Mouse (Mus musculus) liver, postnatal 0 days (tissue): ENCODE data around the gene Stoml2. TPM values are rescaled to one million over a fixed set of nuclear protein-coding genes. Genes with fewer than 3 reads are reported as not detected.
"Not testable (repeated sequence)": the region's sequence is repeated elsewhere in the genome, so short reads cannot be mapped to it uniquely, and the experiment has no call there.

Experiments
- ATAC-seq: fragments of 200-750 bp; cut with Nextera tagmentation; 2 replicates; pipeline ENCODE4 v1.8.0; 2017; ENCODE audit warnings: mild to moderate bottlenecking, moderate library complexity
- DNase-seq: peaks from one replicate; pipeline ENCODE4 v3.0.0-alpha.2; 2016
- H3K27ac ChIP-seq: fragments of 300-500 bp; sonication (generic); 2 replicates; pipeline ENCODE4 v1.5.1; 2014; ENCODE audit warnings: antibody characterized with exemption, moderate library complexity, mild to moderate bottlenecking, low read depth
- H3K27me3 ChIP-seq: fragments of 300-500 bp; sonication (generic); 2 replicates; pipeline ENCODE4 v1.6.1; 2014; ENCODE audit warnings: low read length, control low read depth, mixed read lengths; ENCODE audit not compliant: insufficient read depth
- H3K36me3 ChIP-seq: fragments of 300-500 bp; sonication (generic); replicated peaks from 2 replicates; pipeline ENCODE4 v1.6.1; 2014; ENCODE audit warnings: mild to moderate bottlenecking, control low read depth, low read length, moderate library complexity, mixed read lengths; ENCODE audit not compliant: insufficient read depth
- H3K4me1 ChIP-seq: fragments of 300-500 bp; sonication (generic); 2 replicates; pipeline ENCODE4 v1.6.1; 2014; ENCODE audit warnings: antibody characterized with exemption, mild to moderate bottlenecking, control low read depth; ENCODE audit not compliant: insufficient read depth
- H3K4me2 ChIP-seq: fragments of 300-500 bp; sonication (generic); 2 replicates; pipeline ENCODE4 v1.6.1; 2014; ENCODE audit warnings: low read depth, mild to moderate bottlenecking, low read length, moderate library complexity, mixed read lengths
- H3K4me3 ChIP-seq: fragments of 300-500 bp; sonication (generic); 2 replicates; pipeline ENCODE4 v1.5.1; 2014; ENCODE audit warnings: low read depth, low read length
- H3K9ac ChIP-seq: fragments of 300-500 bp; sonication (generic); replicated peaks from 2 replicates; pipeline ENCODE4 v1.6.1; 2014; ENCODE audit warnings: mild to moderate bottlenecking, moderate library complexity
- H3K9me3 ChIP-seq: fragments of 300-500 bp; sonication (generic); 2 replicates; pipeline ENCODE4 v1.6.1; 2016; ENCODE audit warnings: mild to moderate bottlenecking, control low read depth, low read length, mixed read lengths
- CTCF ChIP-seq: sonication (generic); IDR thresholded peaks from 2 replicates; pipeline ENCODE4 v1.5.1; 2016; ENCODE audit warnings: antibody characterized with exemption, low read depth
- EP300 ChIP-seq: IDR thresholded peaks from 2 replicates; pipeline ENCODE4 v1.6.1; 2016; ENCODE audit warnings: antibody characterized with exemption, low read depth, mild to moderate bottlenecking
- WGBS: fragments of 180-500 bp; shearing (Covaris S2); extraction: QIAGEN DNeasy Blood & Tissue Kit; methylation state at CpG from one replicate; pipeline ENCODE4 v1.1.7; 2014; ENCODE audit not compliant: insufficient replicate concordance; 5-methylcytosine and 5-hydroxymethylcytosine counted together
- polyA plus RNA-seq: library from polyadenylated mRNA; unstranded; fragments of >200 nt; fragmentation: Nextera tagmentation; extraction: Ambion mirVana; gene quantifications from 2 replicates; pipeline ENCODE4 v1.2.1, GENCODE M21; 2015

The Stoml2 gene
- polyA plus RNA-seq, 1 experiment from 2014 or later, result 114 TPM

DNA sequence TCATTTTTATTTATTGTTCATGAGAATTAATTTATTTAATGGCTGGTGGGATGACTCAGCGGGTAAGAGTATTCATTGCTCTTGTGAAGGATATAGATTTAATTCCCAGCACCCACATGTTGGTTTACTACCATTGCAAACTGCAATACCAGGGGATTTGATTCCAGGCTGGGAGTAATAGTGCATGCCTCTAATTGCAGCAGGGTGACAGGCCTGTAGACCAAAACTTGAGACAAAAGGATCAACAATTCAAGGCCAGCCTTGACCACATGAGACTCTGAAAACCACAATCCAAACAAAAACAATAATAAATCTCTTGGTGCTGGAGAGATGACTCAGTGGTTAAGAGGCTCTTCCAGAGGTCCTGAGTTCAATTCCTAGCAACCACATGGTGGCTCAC, 19.4 kb downstream of the Stoml2 start:
- Histone ChIP-seq H3K27me3 (no peaks in the 10 kb centered on the region), H3K9me3 (no peaks in the 10 kb centered on the region), H3K9ac (no peak overlapping the region), H3K36me3 (no peaks in the 10 kb centered on the region; the same call in 1 of the 2 replicates), H3K4me2 (no peak overlapping the region), H3K4me1 (peaks cover 6% of the 10 kb centered on the region; the same call in 1 of the 2 replicates), H3K4me3 (no peak overlapping the region), H3K27ac (no peak overlapping the region)
- no peak for DNase-seq
- TF ChIP-seq EP300 (no peak), CTCF (no peak)
- WGBS, result 76% methylated on average over 1 of the region's 1 CpGs
- ATAC-seq, result no peak

DNA sequence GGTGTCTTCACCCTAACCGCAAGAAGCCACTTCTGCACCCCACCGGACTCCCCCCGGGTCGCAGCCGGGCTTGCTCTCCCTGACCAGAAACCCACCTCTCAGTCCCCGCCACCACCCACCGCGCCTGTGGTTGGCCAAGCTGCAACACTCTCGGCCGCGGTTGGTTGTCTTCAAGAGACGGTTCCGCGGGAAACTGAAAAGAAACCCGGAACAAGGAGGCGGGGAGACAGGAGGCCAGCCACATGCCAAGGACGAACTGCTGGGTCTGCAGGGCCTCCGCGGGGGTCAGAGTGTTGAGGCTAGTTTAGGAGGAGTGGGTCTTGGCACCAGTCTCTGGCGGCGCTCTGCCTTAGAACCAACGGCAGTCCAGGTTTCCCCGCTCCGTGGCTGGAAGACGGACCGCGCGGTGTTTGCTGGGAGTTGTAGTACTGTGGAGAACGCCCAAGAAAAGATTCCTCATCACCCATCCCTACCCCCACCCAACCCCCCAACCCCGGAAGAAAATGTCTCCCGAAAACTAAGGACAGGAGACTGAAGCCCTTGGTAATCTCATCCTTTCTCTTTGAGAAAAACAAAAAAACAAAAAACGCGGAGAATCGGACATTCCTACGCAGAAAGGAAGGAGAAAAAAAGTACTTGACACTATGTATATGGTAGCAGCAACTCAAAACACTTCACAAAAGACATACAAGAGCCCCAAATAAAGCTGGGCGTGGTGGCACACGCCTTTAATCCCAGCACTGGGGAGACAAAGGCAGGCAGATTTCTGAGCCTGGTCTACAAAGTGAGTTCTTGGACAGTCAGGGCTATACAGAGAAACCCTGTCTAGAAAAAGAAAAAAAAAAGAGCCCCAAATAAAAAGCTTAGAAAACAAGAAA, 21.1 kb downstream of the Stoml2 start, which contains the start of gene Fancg:
Gene Fancg, minus strand, starts transcription at position 346 of the 878 bp plus-strand sequence.
- Histone ChIP-seq H3K4me1 (peaks cover 6% of the 10 kb centered on the region; the same call in 1 of the 2 replicates), H3K9ac (peak within 1 kb of the TSS; percentile 84), H3K4me3 (peak within 1 kb of the TSS; percentile 88), H3K27ac (peak within 1 kb of the TSS; percentile 61), H3K9me3 (no peaks in the 10 kb centered on the region), H3K36me3 (no peaks in the 10 kb centered on the region), H3K27me3 (no peaks in the 10 kb centered on the region), H3K4me2 (peak within 1 kb of the TSS; percentile 96)
- TF ChIP-seq EP300 (no peak), CTCF (no peak)
- peak; percentile 82 for DNase-seq
- WGBS, result under 1% methylated on average over 37 of the region's 37 CpGs
- peak; percentile 83 for ATAC-seq

- Histone ChIP-seq H3K4me3 (no peak overlapping the region), H3K9ac (no peak overlapping the region), H3K36me3 (no peaks in the 10 kb centered on the region; the same call in 1 of the 2 replicates), H3K4me2 (no peak overlapping the region), H3K27me3 (no peaks in the 10 kb centered on the region), H3K27ac (no peak overlapping the region), H3K4me1 (peaks cover 6% of the 10 kb centered on the region; the same call in 1 of the 2 replicates), H3K9me3 (no peaks in the 10 kb centered on the region)
- no peak for DNase-seq
- TF ChIP-seq EP300, result no peak
- peak; percentile 82 for TF ChIP-seq CTCF
- ATAC-seq, result peak; percentile 52
- 59% methylated on average over 2 of the region's 2 CpGs for WGBS
Observed at GRCm38 (mm10) chr4:43005765-43006164, 25.7 kb downstream of the Stoml2 start.

DNA sequence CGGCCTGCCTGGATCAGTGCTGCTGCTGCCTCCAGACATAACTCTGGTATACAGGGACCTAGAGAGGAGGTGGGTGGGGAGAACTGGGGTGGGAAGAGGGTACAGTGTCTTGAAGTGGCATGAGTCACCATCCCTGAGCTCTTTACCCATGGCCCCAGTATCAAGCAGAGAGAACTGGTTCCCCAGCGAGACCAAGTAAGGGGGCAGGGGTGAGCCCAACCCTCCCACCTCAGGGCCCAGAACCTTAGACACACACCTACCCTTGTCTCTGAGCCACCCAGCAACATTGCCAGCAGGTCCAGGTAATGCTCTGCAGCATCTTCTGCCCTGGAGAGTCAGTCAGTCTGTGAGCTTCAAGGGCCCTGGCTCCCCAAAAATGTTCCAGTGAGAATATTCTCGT, 26.6 kb downstream of the Stoml2 start:
- TF ChIP-seq CTCF (no peak), EP300 (no peak)
- Histone ChIP-seq H3K4me2 (no peak overlapping the region), H3K4me1 (peaks cover 6% of the 10 kb centered on the region; the same call in 1 of the 2 replicates), H3K9me3 (no peaks in the 10 kb centered on the region), H3K36me3 (no peaks in the 10 kb centered on the region; the same call in 1 of the 2 replicates), H3K9ac (no peak overlapping the region), H3K27ac (no peak overlapping the region), H3K27me3 (no peaks in the 10 kb centered on the region), H3K4me3 (no peak overlapping the region)
- ATAC-seq (no peak), DNase-seq (no peak)
- 90% methylated on average over 3 of the region's 3 CpGs for WGBS

DNA sequence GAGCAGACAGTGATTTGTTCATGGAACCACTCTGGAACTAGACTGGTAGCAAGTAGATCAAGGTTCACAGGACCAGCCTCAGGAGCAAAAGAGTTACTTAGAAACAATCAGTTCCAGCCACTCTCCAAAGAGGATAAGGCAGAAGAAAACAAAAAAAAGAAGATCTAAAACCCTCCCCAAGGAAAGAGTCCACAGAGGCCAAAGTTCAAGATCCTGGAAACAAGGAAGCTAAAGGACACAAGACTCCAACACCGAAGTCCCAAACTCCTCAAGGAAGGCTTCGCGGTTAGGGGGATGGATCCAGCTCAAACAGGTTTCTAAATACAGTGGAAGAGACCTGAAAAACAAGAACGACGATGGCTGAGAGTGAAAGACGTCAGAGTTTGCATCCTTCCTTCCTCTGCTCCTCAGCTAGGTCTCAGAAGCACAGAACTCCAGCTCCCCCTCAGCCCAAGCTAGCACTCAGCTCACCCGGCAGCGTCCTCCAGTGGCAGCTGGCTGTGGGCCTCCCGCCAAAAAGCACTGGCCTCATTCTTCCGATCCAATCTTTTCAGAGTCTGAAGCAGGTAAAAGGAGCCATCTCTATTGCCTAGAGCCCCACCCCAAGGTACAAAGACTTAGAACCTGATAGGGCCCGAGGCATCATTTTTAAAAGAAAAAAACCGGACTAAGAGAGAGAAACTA, 28.6 kb downstream of the Stoml2 start:
- H3K9me3 ChIP-seq, result no peaks in the 10 kb centered on the region
- H3K4me1 ChIP-seq, result peaks cover 12% of the 10 kb centered on the region
- no peak overlapping the region for H3K9ac ChIP-seq
- H3K27me3 ChIP-seq, result no peaks in the 10 kb centered on the region
- no peak overlapping the region for H3K4me2 ChIP-seq
- H3K27ac ChIP-seq, result no peak overlapping the region
- DNase-seq (no peak), ATAC-seq (no peak)
- no peak overlapping the region for H3K4me3 ChIP-seq
- no peak for TF ChIP-seq EP300
- TF ChIP-seq CTCF, result no peak
- WGBS, result 80% methylated on average over 12 of the region's 12 CpGs
- no peaks in the 10 kb centered on the region; the same call in 1 of the 2 replicates for H3K36me3 ChIP-seq

DNA sequence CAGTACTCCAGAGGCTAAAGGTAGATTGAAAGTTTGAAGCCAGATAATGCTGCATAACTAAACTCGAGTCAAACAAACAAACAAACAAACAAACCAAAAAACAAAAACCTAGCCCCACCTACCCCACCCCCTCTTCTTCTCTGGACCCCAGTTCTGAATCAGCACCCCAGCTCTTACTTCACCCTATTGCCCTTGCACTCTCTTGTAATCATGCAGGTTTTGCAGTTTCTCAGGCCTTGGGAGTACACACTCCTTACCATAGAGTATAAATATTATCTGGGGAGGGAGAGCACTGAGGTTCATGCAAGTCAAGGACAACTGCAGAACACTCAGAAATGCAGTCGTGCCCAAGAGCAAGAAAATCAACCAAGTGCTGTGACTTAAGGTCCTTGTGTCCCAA, 30.2 kb downstream of the Stoml2 start:
- no peaks in the 10 kb centered on the region for H3K27me3 ChIP-seq
- no peak overlapping the region for H3K27ac ChIP-seq
- no peak overlapping the region for H3K4me3 ChIP-seq
- peaks cover 4% of the 10 kb centered on the region for H3K36me3 ChIP-seq
- no peak overlapping the region for H3K4me2 ChIP-seq
- no peaks in the 10 kb centered on the region for H3K9me3 ChIP-seq
- DNase-seq (no peak), ATAC-seq (no peak)
- H3K9ac ChIP-seq, result no peak overlapping the region
- WGBS, result 85% methylated on average over 2 of the region's 2 CpGs
- TF ChIP-seq CTCF (no peak), EP300 (no peak)
- peaks cover 19% of the 10 kb centered on the region for H3K4me1 ChIP-seq

DNA sequence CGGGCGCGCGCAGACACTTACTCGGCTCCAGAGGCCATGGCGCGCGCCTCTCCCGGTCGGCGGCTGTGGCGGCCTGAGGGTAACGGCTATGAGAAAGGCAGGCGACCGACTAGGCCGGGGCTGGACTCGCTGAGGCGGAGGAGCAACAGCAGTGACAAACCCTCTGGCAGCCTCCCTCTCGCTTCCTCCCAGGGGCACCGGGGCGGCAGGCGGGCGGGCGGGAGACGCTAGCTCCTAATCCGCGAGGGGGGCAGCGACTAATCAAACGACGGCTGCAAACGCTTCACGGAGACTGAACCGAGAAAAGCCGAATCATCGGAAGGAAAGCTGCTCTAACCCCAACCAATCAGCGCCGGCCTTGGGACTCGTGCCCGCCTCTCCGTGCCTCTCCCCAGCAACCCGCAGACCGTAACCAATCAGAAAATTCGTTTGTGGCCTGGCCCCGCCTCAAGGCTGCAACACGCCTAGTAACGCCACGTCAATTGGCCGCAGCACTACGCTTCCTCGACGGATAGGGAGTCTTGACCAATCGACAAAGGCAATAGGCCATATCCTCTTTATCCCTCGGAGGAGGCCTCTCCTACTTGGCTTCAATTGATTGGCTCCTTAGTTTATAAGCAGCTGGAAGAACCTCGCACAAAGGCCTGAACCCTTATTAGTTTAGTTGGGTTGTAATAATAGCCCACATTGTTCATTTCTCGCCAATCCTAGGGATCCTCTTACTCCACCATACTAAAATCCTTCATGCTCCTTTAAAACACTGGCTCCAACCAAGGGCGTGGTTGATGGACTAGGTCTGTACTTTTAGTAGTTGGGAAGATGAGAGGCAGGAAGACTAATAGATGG, 31.1 kb downstream of the Stoml2 start, which contains the start of gene Vcp:
Gene Vcp, minus strand, starts transcription at position 367 of the 846 bp plus-strand sequence.
- H3K9me3 ChIP-seq, H3K27me3 ChIP-seq, H3K36me3 ChIP-seq: not testable (repeated sequence)
- peak within 1 kb of the TSS; percentile 95 for H3K4me3 ChIP-seq
- H3K9ac ChIP-seq, result peak within 1 kb of the TSS; percentile 98
- DNase-seq (peak; percentile 99), ATAC-seq (peak; percentile 97)
- H3K27ac ChIP-seq, result peak within 1 kb of the TSS; percentile 99
- peak within 1 kb of the TSS; percentile 78 for H3K4me2 ChIP-seq
- peaks cover 19% of the 10 kb centered on the region for H3K4me1 ChIP-seq
- WGBS, result 2% methylated on average over 42 of the region's 56 CpGs
